Mouse (Mus musculus) CH12.LX (cell line): ENCODE measurements at regions not wholly inside any gene's neighbourhood (a gene's known extent, or its start where the extent isn't known, plus 50 kb on each side); places are given as distances from the start of the nearest gene placed in this dataset.

Experiments
- DNase-seq: peaks from one replicate; pipeline ENCODE4 v3.0.0-alpha.2; 2013; ENCODE audit errors: extremely low read depth
- H3K27ac ChIP-seq: 2 replicates; pipeline ENCODE4 v1.5.1; 2012; ENCODE audit warnings: low read depth, mild to moderate bottlenecking, control low read depth, moderate library complexity; ENCODE audit not compliant: insufficient read depth
- H3K27me3 ChIP-seq: replicated peaks from 2 replicates; pipeline ENCODE3; 2012; ENCODE audit warnings: inconsistent platforms
- H3K36me3 ChIP-seq, 2 experiments: replicated peaks in 1 of 2; 2 replicates each; pipeline versions ENCODE3 to v1.6.1; 2012; ENCODE audit warnings: inconsistent platforms in 1 of 2, low read length in 1 of 2, mild to moderate bottlenecking in 1 of 2, mixed read lengths in 1 of 2, moderate library complexity in 1 of 2; ENCODE audit not compliant: control insufficient read depth in 1 of 2, insufficient read depth in 1 of 2
- H3K4me1 ChIP-seq, 2 experiments: 2 replicates each; pipeline ENCODE4 v1.6.1; 2012; ENCODE audit warnings: inconsistent platforms in 1 of 2, moderate library complexity in 1 of 2; ENCODE audit not compliant: insufficient read depth in 2 of 2, control insufficient read depth in 1 of 2
- H3K4me2 ChIP-seq: 2 replicates; pipeline ENCODE4 v1.6.1; 2012; ENCODE audit warnings: low read depth, mild to moderate bottlenecking, control low read depth; ENCODE audit not compliant: poor library complexity, insufficient read depth, severe bottlenecking
- H3K4me3 ChIP-seq, 3 experiments: fragments of 150-350 bp in 1 of 3; sonication (generic) in 1 of 3; replicated peaks in 1 of 3; 2 replicates each; pipeline versions ENCODE3 to v1.5.1; 2011 to 2012; ENCODE audit warnings: low read depth in 2 of 3, low read length in 2 of 3, mild to moderate bottlenecking in 2 of 3, moderate library complexity in 2 of 3, control low read depth in 1 of 3, improper control_type of control experiment in 1 of 3, inconsistent platforms in 1 of 3, mixed read lengths in 1 of 3; ENCODE audit not compliant: poor library complexity in 1 of 3
- H3K79me2 ChIP-seq: replicated peaks from 2 replicates; pipeline ENCODE4 v1.6.1; 2012; ENCODE audit warnings: mild to moderate bottlenecking, moderate library complexity; ENCODE audit not compliant: control insufficient read depth, poor library complexity, insufficient read depth, severe bottlenecking; ENCODE audit errors: extremely low read depth
- H3K9ac ChIP-seq: 2 replicates; pipeline ENCODE4 v1.6.1; 2012; ENCODE audit warnings: low read depth, mild to moderate bottlenecking, control low read depth, moderate library complexity; ENCODE audit not compliant: insufficient read depth
- H3K9me3 ChIP-seq: replicated peaks from 2 replicates; pipeline ENCODE3; 2012; ENCODE audit warnings: low read length, inconsistent platforms, mixed read lengths
- BHLHE40 ChIP-seq: IDR thresholded peaks from 2 replicates; pipeline ENCODE4 v1.6.1; 2011; ENCODE audit warnings: mild to moderate bottlenecking, low read depth, low read length, improper control_type of control experiment
- CHD1 ChIP-seq: IDR thresholded peaks from 2 replicates; pipeline ENCODE4 v1.6.1; 2012; ENCODE audit warnings: low read depth, low read length, improper control_type of control experiment, inconsistent platforms
- CHD2 ChIP-seq: IDR thresholded peaks from 2 replicates; pipeline ENCODE4 v1.6.1; 2011; ENCODE audit warnings: low read length, improper control_type of control experiment
- CTCF ChIP-seq, 2 experiments: IDR thresholded peaks in 1 of 2; conservative IDR thresholded peaks in 1 of 2; 2 replicates each; pipeline ENCODE4 v1.5.1; 2011 to 2012; ENCODE audit warnings: low read depth in 2 of 2, low read length in 2 of 2, improper control_type of control experiment in 1 of 2, inconsistent platforms in 1 of 2, mild to moderate bottlenecking in 1 of 2, moderate library complexity in 1 of 2
- ELF1 ChIP-seq: IDR thresholded peaks from 2 replicates; pipeline ENCODE4 v1.6.1; 2014; ENCODE audit warnings: low read depth, mild to moderate bottlenecking, inconsistent platforms, low read length, improper control_type of control experiment
- GABPA ChIP-seq: IDR thresholded peaks from 2 replicates; pipeline ENCODE4 v1.6.1; 2012; ENCODE audit warnings: low read depth, low read length, improper control_type of control experiment, inconsistent platforms; ENCODE audit not compliant: insufficient replicate concordance
- HCFC1 ChIP-seq: IDR thresholded peaks from 2 replicates; pipeline ENCODE4 v1.6.1; 2012; ENCODE audit warnings: low read depth, mild to moderate bottlenecking, inconsistent platforms, low read length, improper control_type of control experiment
- IRF4 ChIP-seq: IDR thresholded peaks from 2 replicates; pipeline ENCODE4 v1.6.1; 2014; ENCODE audit warnings: low read depth, mild to moderate bottlenecking, inconsistent platforms, low read length, improper control_type of control experiment
- JUND ChIP-seq: conservative IDR thresholded peaks from 2 replicates; pipeline ENCODE4 v1.6.1; 2011; ENCODE audit warnings: low read depth, low read length, improper control_type of control experiment
- MAFK ChIP-seq: IDR thresholded peaks from 2 replicates; pipeline ENCODE4 v1.6.1; 2011; ENCODE audit warnings: low read length, improper control_type of control experiment; ENCODE audit not compliant: insufficient replicate concordance
- MAX ChIP-seq: IDR thresholded peaks from 2 replicates; pipeline ENCODE4 v1.6.1; 2011; ENCODE audit warnings: low read length, improper control_type of control experiment
- MAZ ChIP-seq: IDR thresholded peaks from 2 replicates; pipeline ENCODE4 v1.6.1; 2012; ENCODE audit warnings: low read depth, mild to moderate bottlenecking, inconsistent platforms, low read length, improper control_type of control experiment, moderate library complexity
- MXI1 ChIP-seq: IDR thresholded peaks from 2 replicates; pipeline ENCODE4 v1.6.1; 2011; ENCODE audit warnings: mild to moderate bottlenecking, low read depth, low read length, improper control_type of control experiment
- NELFE ChIP-seq: IDR thresholded peaks from 2 replicates; pipeline ENCODE4 v1.6.1; 2011; ENCODE audit warnings: low read depth, low read length, improper control_type of control experiment
- NRF1 ChIP-seq: IDR thresholded peaks from 2 replicates; pipeline ENCODE4 v1.6.1; 2014; ENCODE audit warnings: low read depth, mild to moderate bottlenecking, inconsistent platforms, low read length, improper control_type of control experiment, moderate library complexity
- RAD21 ChIP-seq: IDR thresholded peaks from 2 replicates; pipeline ENCODE4 v1.6.1; 2011; ENCODE audit warnings: low read depth, mild to moderate bottlenecking, low read length, improper control_type of control experiment, moderate library complexity
- RCOR1 ChIP-seq: conservative IDR thresholded peaks from 2 replicates; pipeline ENCODE4 v1.6.1; 2012; ENCODE audit warnings: low read depth, mild to moderate bottlenecking, inconsistent platforms, low read length, improper control_type of control experiment
- SIN3A ChIP-seq: IDR thresholded peaks from 2 replicates; pipeline ENCODE4 v1.6.1; 2012; ENCODE audit warnings: low read length, improper control_type of control experiment, inconsistent platforms
- SMC3 ChIP-seq: IDR thresholded peaks from 2 replicates; pipeline ENCODE4 v1.6.1; 2011; ENCODE audit warnings: low read depth, low read length, improper control_type of control experiment
- TBP ChIP-seq: conservative IDR thresholded peaks from 2 replicates; pipeline ENCODE4 v1.6.1; 2011; ENCODE audit warnings: low read depth, low read length, improper control_type of control experiment
- TCF12 ChIP-seq: IDR thresholded peaks from 2 replicates; pipeline ENCODE4 v1.6.1; 2014; ENCODE audit warnings: low read depth, mild to moderate bottlenecking, inconsistent platforms, low read length, improper control_type of control experiment
- ZC3H11A ChIP-seq: IDR thresholded peaks from 2 replicates; pipeline ENCODE4 v1.6.1; 2012; ENCODE audit warnings: low read depth, mild to moderate bottlenecking, inconsistent platforms, low read length, improper control_type of control experiment
- ZMIZ1 ChIP-seq: IDR thresholded peaks from 2 replicates; pipeline ENCODE4 v1.6.1; 2012; ENCODE audit warnings: low read depth, mild to moderate bottlenecking, inconsistent platforms, low read length, improper control_type of control experiment
- dilution Hi-C: fragments of 300-500 bp; cut with MboI; formaldehyde crosslinking; loops from 2 replicates; pipeline ENCODE4 v1.14.3; 2020; ENCODE audit warnings: low sequenced_read_pairs; ENCODE audit not compliant: extremely low pct_unique_long_range_greater_than_20kb, extremely low pct_ligation_motif_present
- in situ Hi-C: fragments of 300-500 bp; cut with MboI; formaldehyde crosslinking; loops from 3 replicates; pipeline ENCODE4 v1.14.3; 2019; ENCODE audit warnings: low sequenced_read_pairs, low pct_ligation_motif_present, low pct_unique_long_range_greater_than_20kb, mixed read lengths

GRCm38 (mm10) chr6:31150416-31150815, 191.5 kb upstream of the Klf14 start:
- Histone ChIP-seq H3K79me2 (0 out of 2 replicates have a peak, but pooled peaks cover under 1% of the 10 kb centered on the region), H3K4me3 (no peak overlapping the region), H3K4me2 (no peak overlapping the region), H3K9ac (no peak overlapping the region), H3K4me1 (peaks cover 5 to 41% of the 10 kb centered on the region in 2 experiments), H3K36me3 (peaks cover 20 to 95% of the 10 kb centered on the region in 2 experiments), H3K9me3 (no peaks in the 10 kb centered on the region), H3K27ac (no peak overlapping the region), H3K27me3 (no peaks in the 10 kb centered on the region)
- dilution Hi-C loops (no loop called here), in situ Hi-C loops (no loop called here)
- DNase-seq, result no peak
- no peak for TF ChIP-seq MAFK
- no peak for TF ChIP-seq NELFE
- TF ChIP-seq IRF4, result peak; percentile 54; the same call in 1 of the 2 replicates
- 0 out of 2 replicates have a peak, but pooled peaks have one; percentile 39 for TF ChIP-seq NRF1
- peak; percentile 48; the same call in 1 of the 2 replicates for TF ChIP-seq SIN3A
- no peak for TF ChIP-seq CHD2
- no peak for TF ChIP-seq CHD1
- no peak for TF ChIP-seq HCFC1
- peak; percentile 33 for TF ChIP-seq BHLHE40
- no peak for TF ChIP-seq JUND

GRCm38 (mm10) chr6:31155857-31156256, 197.0 kb upstream of the Klf14 start:
- DNase-seq, result no peak
- in situ Hi-C loops, result no loop called here
- no peaks in the 10 kb centered on the region for H3K9me3 ChIP-seq
- no peaks in the 10 kb centered on the region for H3K27me3 ChIP-seq
- H3K79me2 ChIP-seq, result 0 out of 2 replicates have a peak, but pooled peaks cover 9% of the 10 kb centered on the region
- H3K4me2 ChIP-seq, result no peak overlapping the region
- no peak overlapping the region for H3K9ac ChIP-seq
- no peak for TF ChIP-seq ZC3H11A
- peak; percentile 53 to 72 for TF ChIP-seq CTCF (conservative IDR thresholded peaks at IDR 0.05 in 1 of 2, IDR thresholded peaks at IDR 0.05 in 1 of 2; ENCODE audit: low read depth in 2 of 2, low read length in 2 of 2)
- peak; percentile 53 for TF ChIP-seq RAD21
- TF ChIP-seq SMC3, result peak; percentile 81
- peaks cover 13 to 65% of the 10 kb centered on the region in 2 experiments for H3K36me3 ChIP-seq
- no peak overlapping the region for H3K4me3 ChIP-seq
- no peak overlapping the region for H3K27ac ChIP-seq
- peaks cover 33 to 78% of the 10 kb centered on the region in 2 experiments for H3K4me1 ChIP-seq
- dilution Hi-C loops, result no loop called here

DNA sequence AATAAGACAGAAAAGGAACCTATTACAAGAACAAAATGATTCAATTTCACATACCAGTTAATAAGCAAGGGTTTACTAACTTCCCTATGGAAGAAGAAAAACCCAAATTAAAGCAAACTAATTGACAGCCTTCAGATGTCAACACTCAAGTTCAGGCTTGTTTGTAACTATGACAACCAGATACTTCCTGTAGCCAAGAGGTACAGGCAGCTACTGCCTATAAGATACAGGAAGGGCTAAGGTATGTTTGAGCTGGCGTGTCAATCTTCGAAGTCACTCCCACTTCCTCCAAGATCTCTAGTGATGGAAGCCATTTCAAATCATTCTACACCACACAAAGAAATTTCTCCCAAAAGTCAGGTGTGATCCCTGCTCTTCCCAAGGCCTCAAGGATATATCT, 198.1 kb upstream of the Klf14 start:
- H3K4me3 ChIP-seq, result no peak overlapping the region
- dilution Hi-C loops, result no loop called here
- H3K27ac ChIP-seq, result peak overlapping the region; percentile 89; the same call in 1 of the 2 replicates
- H3K9ac ChIP-seq, result 0 out of 2 replicates have a peak overlapping the region, but pooled peaks have one; percentile 31
- TF ChIP-seq JUND (no peak), MXI1 (peak; percentile 5; the same call in 1 of the 2 replicates), MAX (no peak), ZMIZ1 (no peak), NELFE (no peak), CHD1 (peak; percentile 91; the same call in 1 of the 2 replicates), RCOR1 (no peak), TCF12 (0 out of 2 replicates have a peak, but pooled peaks have one; percentile 9), GABPA (no peak), MAZ (no peak), TBP (no peak), ELF1 (peak; percentile 40)
- TF ChIP-seq, all 38 proteins: peak for 4
- Histone ChIP-seq H3K4me1 (peaks cover 42 to 83% of the 10 kb centered on the region in 2 experiments), H3K27me3 (no peaks in the 10 kb centered on the region), H3K9me3 (no peaks in the 10 kb centered on the region), H3K36me3 (peaks cover 16 to 64% of the 10 kb centered on the region in 2 experiments), H3K79me2 (0 out of 2 replicates have a peak, but pooled peaks cover 9% of the 10 kb centered on the region), H3K4me2 (peak overlapping the region; percentile 67)
- in situ Hi-C loops, result no loop called here
- no peak for DNase-seq
